ENCODE assay signal across 26 mouse cellular contexts in genomic region chr7:45862804-45863203, GRCm38 (mm10). TPM values are rescaled to one million over a fixed set of nuclear protein-coding genes. Genes with fewer than 3 reads are reported as not detected.
"Had no signal": no experiment of that assay in that cellular context is flagged by ENCODE, and none has a peak within 500 bp of the region (broad histone marks: within the 10 kb centered on the region; RNA-seq: fewer than 3 reads in every experiment).

No protein-coding gene starts in this region.

- H3K4me3 ChIP-seq: liver, embryonic 15.5 days; lung, embryonic 15.5 days; midbrain, embryonic 10.5 days; midbrain, embryonic 12.5 days; myocyte; neural tube, embryonic 13.5 days; neural tube, embryonic 15.5 days; stomach, embryonic 15.5 days had no signal

- ATAC-seq: liver, postnatal 0 days; lung, postnatal 0 days; midbrain, embryonic 16.5 days had no signal

- H3K27ac ChIP-seq: liver, embryonic 15.5 days; lung, embryonic 15.5 days; macrophage; midbrain, embryonic 12.5 days; neural tube, embryonic 13.5 days; neural tube, embryonic 15.5 days; stomach, embryonic 15.5 days; stomach, postnatal 0 days had no signal

- H3K9ac ChIP-seq: liver, embryonic 15.5 days; liver, postnatal 0 days; lung, embryonic 15.5 days; midbrain, embryonic 12.5 days; neural tube, embryonic 13.5 days; neural tube, embryonic 15.5 days; stomach, embryonic 15.5 days had no signal

- H3K36me3 ChIP-seq: liver, embryonic 15.5 days; lung, embryonic 15.5 days; midbrain, embryonic 10.5 days; midbrain, embryonic 12.5 days; neural tube, embryonic 13.5 days; neural tube, embryonic 15.5 days; stomach, embryonic 15.5 days had no signal

- H3K4me2 ChIP-seq: liver, embryonic 15.5 days; lung, embryonic 15.5 days; midbrain, embryonic 12.5 days; neural tube, embryonic 13.5 days; neural tube, embryonic 15.5 days; stomach, embryonic 15.5 days had no signal

- DNase-seq: liver, postnatal 0 days; lung, adult 2 months; lung, postnatal 14 days; lung, postnatal 36 days; midbrain, embryonic 14.5 days; retina, postnatal 1 day; right cerebral cortex, adult 18-20 months; right cerebral cortex, postnatal 25 days; right cerebral cortex, postnatal 4 days; spleen, adult 18-20 months; thymus, adult 2 months; thymus, postnatal 14 days; thymus, postnatal 36 days had no signal

- H3K9me3 ChIP-seq: liver, embryonic 15.5 days; lung, embryonic 15.5 days; megakaryocyte, embryonic 14.5 days; midbrain, embryonic 10.5 days; midbrain, embryonic 12.5 days; neural tube, embryonic 13.5 days; neural tube, embryonic 15.5 days; stomach, embryonic 15.5 days had no signal

RNA-seq across cellular contexts. Expression of gene Grin2d, which starts 15.4 kb away (rescaled TPM):
- polyA plus RNA-seq: macrophage had no signal

RNA-seq across cellular contexts. Expression of gene Syngr4, which starts 33.7 kb away (rescaled TPM):
- polyA plus RNA-seq: lung, adult 2 months; macrophage; midbrain, embryonic 14.5 days; midbrain, embryonic 16.5 days; neural tube, embryonic 13.5 days had no signal
